Mouse (Mus musculus) myocyte (in vitro differentiated cells): Measurements from ENCODE around the gene Wbp1l. TPM values are rescaled to one million over a fixed set of nuclear protein-coding genes. Genes with fewer than 3 reads are reported as not detected.
"Not testable (repeated sequence)": the region's sequence is repeated elsewhere in the genome, so short reads cannot be mapped to it uniquely, and the experiment has no call there.

Experiments
- H3K27me3 ChIP-seq: one replicate; pipeline ENCODE4 v1.6.1; 2011; ENCODE audit not compliant: control insufficient read depth, insufficient read depth, insufficient read length
- H3K36me3 ChIP-seq: one replicate; pipeline ENCODE4 v1.6.1; 2011; ENCODE audit not compliant: control insufficient read depth, insufficient read depth
- H3K4me2 ChIP-seq: one replicate; pipeline ENCODE4 v1.6.1; 2011; ENCODE audit warnings: low read depth, control low read depth
- H3K4me3 ChIP-seq: one replicate; pipeline ENCODE4 v1.5.1; 2011; ENCODE audit warnings: mild to moderate bottlenecking, control low read depth, moderate library complexity
- H3K79me2 ChIP-seq: one replicate; pipeline ENCODE4 v1.6.1; 2011; ENCODE audit not compliant: control insufficient read depth, insufficient read depth
- H3ac ChIP-seq: one replicate; pipeline ENCODE4 v1.6.1; 2011; ENCODE audit not compliant: control insufficient read depth, insufficient read length
- CEBPB ChIP-seq: IDR thresholded peaks from 2 replicates; pipeline ENCODE4 v1.6.1; 2011; ENCODE audit warnings: mild to moderate bottlenecking, moderate library complexity; ENCODE audit not compliant: poor library complexity, insufficient read depth, severe bottlenecking
- E2F4 ChIP-seq: IDR thresholded peaks from one replicate; pipeline ENCODE4 v1.6.1; 2011; ENCODE audit warnings: mild to moderate bottlenecking, control low read depth, moderate library complexity; ENCODE audit not compliant: insufficient read depth
- MAX ChIP-seq: IDR thresholded peaks from one replicate; pipeline ENCODE4 v1.6.1; 2011; ENCODE audit warnings: low read depth, mild to moderate bottlenecking, control low read depth
- MYOD1 ChIP-seq, 3 experiments: IDR thresholded peaks; one replicate each; pipeline ENCODE4 v1.6.1; 2011; ENCODE audit warnings: control low read depth in 2 of 3, low read depth in 2 of 3, mild to moderate bottlenecking in 2 of 3, moderate library complexity in 1 of 3; ENCODE audit not compliant: insufficient read length in 2 of 3, control insufficient read depth in 1 of 3
- MYOG ChIP-seq, 3 experiments: IDR thresholded peaks; one replicate each; pipeline ENCODE4 v1.6.1; 2011; ENCODE audit warnings: control low read depth in 2 of 3, low read depth in 2 of 3, mild to moderate bottlenecking in 2 of 3; ENCODE audit not compliant: insufficient read length in 2 of 3, control insufficient read depth in 1 of 3, insufficient read depth in 1 of 3
- POLR2A ChIP-seq: IDR thresholded peaks from one replicate; pipeline ENCODE4 v1.6.1; 2011; ENCODE audit warnings: low read depth, mild to moderate bottlenecking, control low read depth, moderate library complexity; ENCODE audit not compliant: insufficient read length
- POLR2AphosphoS2 ChIP-seq: IDR thresholded peaks from one replicate; pipeline ENCODE4 v1.6.1; 2011; ENCODE audit warnings: low read depth, control low read depth; ENCODE audit not compliant: insufficient read length
- REST ChIP-seq: IDR thresholded peaks from one replicate; pipeline ENCODE4 v1.6.1; 2011; ENCODE audit warnings: mild to moderate bottlenecking, control low read depth, moderate library complexity; ENCODE audit not compliant: insufficient read depth, insufficient read length
- SRF ChIP-seq: IDR thresholded peaks from one replicate; pipeline ENCODE4 v1.6.1; 2011; ENCODE audit warnings: low read depth; ENCODE audit not compliant: control insufficient read depth, insufficient read length
- TCF12 ChIP-seq: IDR thresholded peaks from one replicate; pipeline ENCODE4 v1.6.1; 2011; ENCODE audit warnings: mild to moderate bottlenecking, control low read depth; ENCODE audit not compliant: poor library complexity, insufficient read depth, severe bottlenecking
- TCF3 ChIP-seq: IDR thresholded peaks from one replicate; pipeline ENCODE4 v1.6.1; 2011; ENCODE audit warnings: low read depth, control low read depth; ENCODE audit not compliant: insufficient read length
- USF1 ChIP-seq: IDR thresholded peaks from one replicate; pipeline ENCODE4 v1.6.1; 2011; ENCODE audit warnings: low read depth, mild to moderate bottlenecking, control low read depth, moderate library complexity
- polyA plus RNA-seq: library from polyadenylated mRNA; unstranded; fragments of >200 nt; fragmentation: generic; extraction: Trizol; gene quantifications from one replicate; pipeline ENCODE4 v1.2.1, GENCODE M21; 2012; ENCODE audit warnings: missing spikeins

Gene Wbp1l
- polyA plus RNA-seq, 1 experiment: 39.8 TPM

GRCm38 (mm10) chr19:46562132-46562531, 36.8 kb upstream of the Wbp1l start:
- Histone ChIP-seq H3K4me2 (no peak overlapping the region), H3K27me3 (no peaks in the 10 kb centered on the region), H3K36me3 (no peaks in the 10 kb centered on the region), H3K4me3 (no peak overlapping the region), H3ac (no peak overlapping the region), H3K79me2 (no peaks in the 10 kb centered on the region)
- TF ChIP-seq TCF3: no peak
- no peak for TF ChIP-seq SRF
- TF ChIP-seq POLR2A: no peak
- TF ChIP-seq MYOG (IDR thresholded peaks at IDR 0.05; ENCODE audit: control insufficient read depth in 1 of 3, insufficient read depth in 1 of 3, insufficient read length in 2 of 3, low read depth in 2 of 3): no peak
- TF ChIP-seq REST: no peak

DNA sequence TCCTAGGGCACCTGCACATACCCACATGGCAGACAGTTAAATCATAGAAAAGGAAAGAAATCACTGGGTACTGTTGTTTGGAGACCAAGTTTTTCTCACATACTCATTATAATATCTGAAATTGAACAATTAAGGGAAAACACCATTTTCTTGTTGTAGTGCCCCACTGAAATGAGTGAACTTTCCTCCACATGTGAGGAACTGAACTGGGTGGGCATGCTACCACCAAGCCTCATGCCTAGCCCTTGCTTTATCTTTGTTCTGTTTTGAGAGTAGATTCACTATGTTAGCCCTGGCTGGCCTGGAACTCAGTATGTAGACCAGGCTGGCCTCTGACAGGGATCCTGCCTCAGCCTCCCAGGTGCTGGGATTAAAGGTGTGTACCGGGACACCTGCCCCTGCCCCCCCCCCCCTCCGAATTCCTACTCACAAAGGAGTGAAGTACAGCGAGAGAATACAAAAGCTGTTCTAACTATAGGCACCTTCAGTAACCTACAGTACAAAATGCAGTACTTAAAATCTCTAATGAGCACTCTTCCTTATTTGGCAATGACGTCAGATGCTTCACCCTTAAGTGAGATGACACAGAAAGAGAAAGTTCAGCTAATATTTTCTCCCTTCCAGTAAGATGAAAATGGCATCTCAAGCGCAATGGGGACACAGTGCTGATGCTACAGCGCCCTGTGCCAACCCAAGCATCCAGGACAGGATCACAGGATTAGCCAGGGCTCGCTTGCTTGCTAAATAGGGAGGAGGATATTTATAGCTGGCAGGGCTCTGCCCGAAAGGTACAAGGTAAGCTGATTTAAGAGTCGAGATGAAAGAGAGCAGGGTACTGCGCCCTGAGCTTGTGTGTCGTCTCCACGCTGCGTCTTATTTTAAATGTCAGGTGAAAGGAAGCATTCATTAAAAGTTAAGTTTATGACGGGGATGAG, 36.0 kb upstream of the Wbp1l start:
- TF ChIP-seq MYOD1 (IDR thresholded peaks at IDR 0.05; ENCODE audit: control insufficient read depth in 1 of 3, insufficient read length in 2 of 3, low read depth in 2 of 3) (no peak), TCF12 (no peak), POLR2AphosphoS2 (no peak), REST (no peak), SRF (no peak)
- no peaks in the 10 kb centered on the region for H3K79me2 ChIP-seq
- no peaks in the 10 kb centered on the region for H3K27me3 ChIP-seq
- no peak overlapping the region for H3ac ChIP-seq
- no peak overlapping the region for H3K4me2 ChIP-seq
- H3K4me3 ChIP-seq: no peak overlapping the region
- H3K36me3 ChIP-seq: no peaks in the 10 kb centered on the region

DNA sequence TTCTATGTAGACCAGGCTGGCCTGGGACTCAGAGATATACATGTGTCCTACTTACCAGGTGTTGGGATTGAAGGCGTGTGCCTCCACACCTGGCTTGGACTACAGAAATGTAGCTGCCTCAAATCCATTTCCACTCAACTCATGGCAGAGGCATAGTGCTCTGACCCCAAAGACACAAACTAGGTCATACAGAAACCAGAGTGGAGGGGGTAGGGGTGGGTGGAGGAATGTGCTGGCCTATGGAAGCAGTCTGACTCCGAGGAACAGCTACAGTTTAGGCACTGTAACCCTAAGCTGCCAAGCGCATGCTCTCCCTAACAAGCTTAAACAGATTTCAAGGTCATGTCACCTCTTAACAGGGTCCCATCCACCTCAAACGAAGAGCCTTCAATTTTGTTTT, 35.3 kb upstream of the Wbp1l start:
- Histone ChIP-seq H3ac (no peak overlapping the region), H3K27me3 (no peaks in the 10 kb centered on the region), H3K79me2 (no peaks in the 10 kb centered on the region), H3K4me2 (no peak overlapping the region), H3K36me3 (no peaks in the 10 kb centered on the region), H3K4me3 (no peak overlapping the region)
- TF ChIP-seq TCF12 (no peak), POLR2A (no peak), CEBPB (no peak), SRF (no peak), USF1 (no peak), MAX (no peak), POLR2AphosphoS2 (no peak), MYOG (IDR thresholded peaks at IDR 0.05; ENCODE audit: control insufficient read depth in 1 of 3, insufficient read depth in 1 of 3, insufficient read length in 2 of 3, low read depth in 2 of 3) (no peak), TCF3 (no peak)

- Histone ChIP-seq H3K4me3 (no peak overlapping the region), H3ac (no peak overlapping the region), H3K79me2 (no peaks in the 10 kb centered on the region), H3K4me2 (no peak overlapping the region), H3K36me3 (no peaks in the 10 kb centered on the region), H3K27me3 (no peaks in the 10 kb centered on the region)
- TF ChIP-seq CEBPB: no peak
- TF ChIP-seq TCF3: no peak
- TF ChIP-seq E2F4: no peak
- no peak for TF ChIP-seq USF1
- TF ChIP-seq MYOD1 (IDR thresholded peaks at IDR 0.05; ENCODE audit: control insufficient read depth in 1 of 3, insufficient read length in 2 of 3, low read depth in 2 of 3): no peak
- no peak for TF ChIP-seq MAX
- TF ChIP-seq REST: no peak
- TF ChIP-seq TCF12: no peak
- no peak for TF ChIP-seq POLR2A
- no peak for TF ChIP-seq SRF
These were observed 34.8 kb upstream of the Wbp1l start for GRCm38 (mm10) chr19:46564043-46564462.

GRCm38 (mm10) chr19:46571211-46571877, 27.5 kb upstream of the Wbp1l start:
- H3ac ChIP-seq, H3K79me2 ChIP-seq, H3K36me3 ChIP-seq, H3K27me3 ChIP-seq: not testable (repeated sequence)
- H3K4me2 ChIP-seq: peak overlapping the region; percentile 90
- peak overlapping the region; percentile 69 for H3K4me3 ChIP-seq
